Mouse (Mus musculus): ENCODE measurements around the gene Epha10.

- no peak for TF ChIP-seq CTCF (IDR thresholded peaks at IDR 0.05; ENCODE audit: low read depth)
- no peak for TF ChIP-seq EP300 (IDR thresholded peaks at IDR 0.05; ENCODE audit: low read depth)
These were observed 76.6 kb downstream of the Epha10 start for GRCm38 (mm10) chr4:124957284-124957683.
